Mouse (Mus musculus) CH12.LX (cell line): Measurements from ENCODE around the gene Afap1. TPM values are rescaled to one million over a fixed set of nuclear protein-coding genes. Genes with fewer than 3 reads are reported as not detected.

Experiments used
- DNase-seq: peaks from one replicate; pipeline ENCODE4 v3.0.0-alpha.2; 2013; ENCODE audit errors: extremely low read depth
- H3K27ac ChIP-seq: 2 replicates; pipeline ENCODE4 v1.5.1; 2012; ENCODE audit warnings: low read depth, mild to moderate bottlenecking, control low read depth, moderate library complexity; ENCODE audit not compliant: insufficient read depth
- H3K27me3 ChIP-seq: replicated peaks from 2 replicates; pipeline ENCODE3; 2012; ENCODE audit warnings: inconsistent platforms
- H3K36me3 ChIP-seq, 2 experiments: replicated peaks in 1 of 2; 2 replicates each; pipeline versions ENCODE3 to v1.6.1; 2012; ENCODE audit warnings: inconsistent platforms in 1 of 2, low read length in 1 of 2, mild to moderate bottlenecking in 1 of 2, mixed read lengths in 1 of 2, moderate library complexity in 1 of 2; ENCODE audit not compliant: control insufficient read depth in 1 of 2, insufficient read depth in 1 of 2
- H3K4me1 ChIP-seq, 2 experiments: 2 replicates each; pipeline ENCODE4 v1.6.1; 2012; ENCODE audit warnings: inconsistent platforms in 1 of 2, moderate library complexity in 1 of 2; ENCODE audit not compliant: insufficient read depth in 2 of 2, control insufficient read depth in 1 of 2
- H3K4me2 ChIP-seq: 2 replicates; pipeline ENCODE4 v1.6.1; 2012; ENCODE audit warnings: low read depth, mild to moderate bottlenecking, control low read depth; ENCODE audit not compliant: poor library complexity, insufficient read depth, severe bottlenecking
- H3K4me3 ChIP-seq, 3 experiments: fragments of 150-350 bp in 1 of 3; sonication (generic) in 1 of 3; replicated peaks in 1 of 3; 2 replicates each; pipeline versions ENCODE3 to v1.5.1; 2011 to 2012; ENCODE audit warnings: low read depth in 2 of 3, low read length in 2 of 3, mild to moderate bottlenecking in 2 of 3, moderate library complexity in 2 of 3, control low read depth in 1 of 3, improper control_type of control experiment in 1 of 3, inconsistent platforms in 1 of 3, mixed read lengths in 1 of 3; ENCODE audit not compliant: poor library complexity in 1 of 3
- H3K79me2 ChIP-seq: replicated peaks from 2 replicates; pipeline ENCODE4 v1.6.1; 2012; ENCODE audit warnings: mild to moderate bottlenecking, moderate library complexity; ENCODE audit not compliant: control insufficient read depth, poor library complexity, insufficient read depth, severe bottlenecking; ENCODE audit errors: extremely low read depth
- H3K9ac ChIP-seq: 2 replicates; pipeline ENCODE4 v1.6.1; 2012; ENCODE audit warnings: low read depth, mild to moderate bottlenecking, control low read depth, moderate library complexity; ENCODE audit not compliant: insufficient read depth
- H3K9me3 ChIP-seq: replicated peaks from 2 replicates; pipeline ENCODE3; 2012; ENCODE audit warnings: low read length, inconsistent platforms, mixed read lengths
- CHD1 ChIP-seq: IDR thresholded peaks from 2 replicates; pipeline ENCODE4 v1.6.1; 2012; ENCODE audit warnings: low read depth, low read length, improper control_type of control experiment, inconsistent platforms
- CHD2 ChIP-seq: IDR thresholded peaks from 2 replicates; pipeline ENCODE4 v1.6.1; 2011; ENCODE audit warnings: low read length, improper control_type of control experiment
- CTCF ChIP-seq, 2 experiments: IDR thresholded peaks in 1 of 2; conservative IDR thresholded peaks in 1 of 2; 2 replicates each; pipeline ENCODE4 v1.5.1; 2011 to 2012; ENCODE audit warnings: low read depth in 2 of 2, low read length in 2 of 2, improper control_type of control experiment in 1 of 2, inconsistent platforms in 1 of 2, mild to moderate bottlenecking in 1 of 2, moderate library complexity in 1 of 2
- E2F4 ChIP-seq: IDR thresholded peaks from 2 replicates; pipeline ENCODE4 v1.6.1; 2011; ENCODE audit warnings: low read depth, low read length, improper control_type of control experiment; ENCODE audit not compliant: insufficient replicate concordance
- EP300 ChIP-seq: IDR thresholded peaks from 2 replicates; pipeline ENCODE4 v1.6.1; 2011; ENCODE audit warnings: low read length, improper control_type of control experiment
- GABPA ChIP-seq: IDR thresholded peaks from 2 replicates; pipeline ENCODE4 v1.6.1; 2012; ENCODE audit warnings: low read depth, low read length, improper control_type of control experiment, inconsistent platforms; ENCODE audit not compliant: insufficient replicate concordance
- HCFC1 ChIP-seq: IDR thresholded peaks from 2 replicates; pipeline ENCODE4 v1.6.1; 2012; ENCODE audit warnings: low read depth, mild to moderate bottlenecking, inconsistent platforms, low read length, improper control_type of control experiment
- JUN ChIP-seq: IDR thresholded peaks from 2 replicates; pipeline ENCODE4 v1.6.1; 2011; ENCODE audit warnings: low read depth, mild to moderate bottlenecking, low read length, improper control_type of control experiment, moderate library complexity; ENCODE audit not compliant: insufficient read depth
- KAT2A ChIP-seq: IDR thresholded peaks from 2 replicates; pipeline ENCODE4 v1.6.1; 2012; ENCODE audit warnings: low read length, improper control_type of control experiment, inconsistent platforms; ENCODE audit not compliant: insufficient replicate concordance
- MEF2A ChIP-seq: IDR thresholded peaks from 2 replicates; pipeline ENCODE4 v1.6.1; 2014; ENCODE audit warnings: low read depth, mild to moderate bottlenecking, inconsistent platforms, low read length, improper control_type of control experiment, borderline replicate concordance
- MXI1 ChIP-seq: IDR thresholded peaks from 2 replicates; pipeline ENCODE4 v1.6.1; 2011; ENCODE audit warnings: mild to moderate bottlenecking, low read depth, low read length, improper control_type of control experiment
- NRF1 ChIP-seq: IDR thresholded peaks from 2 replicates; pipeline ENCODE4 v1.6.1; 2014; ENCODE audit warnings: low read depth, mild to moderate bottlenecking, inconsistent platforms, low read length, improper control_type of control experiment, moderate library complexity
- PAX5 ChIP-seq: IDR thresholded peaks from 2 replicates; pipeline ENCODE4 v1.6.1; 2012; ENCODE audit warnings: low read length, inconsistent platforms, mixed read lengths
- POLR2A ChIP-seq: IDR thresholded peaks from 2 replicates; pipeline ENCODE4 v1.6.1; 2011; ENCODE audit warnings: low read depth, mild to moderate bottlenecking, improper control_type of control experiment, low read length
- RAD21 ChIP-seq: IDR thresholded peaks from 2 replicates; pipeline ENCODE4 v1.6.1; 2011; ENCODE audit warnings: low read depth, mild to moderate bottlenecking, low read length, improper control_type of control experiment, moderate library complexity
- SIN3A ChIP-seq: IDR thresholded peaks from 2 replicates; pipeline ENCODE4 v1.6.1; 2012; ENCODE audit warnings: low read length, improper control_type of control experiment, inconsistent platforms
- SMC3 ChIP-seq: IDR thresholded peaks from 2 replicates; pipeline ENCODE4 v1.6.1; 2011; ENCODE audit warnings: low read depth, low read length, improper control_type of control experiment
- TBP ChIP-seq: conservative IDR thresholded peaks from 2 replicates; pipeline ENCODE4 v1.6.1; 2011; ENCODE audit warnings: low read depth, low read length, improper control_type of control experiment
- TCF12 ChIP-seq: IDR thresholded peaks from 2 replicates; pipeline ENCODE4 v1.6.1; 2014; ENCODE audit warnings: low read depth, mild to moderate bottlenecking, inconsistent platforms, low read length, improper control_type of control experiment
- ZC3H11A ChIP-seq: IDR thresholded peaks from 2 replicates; pipeline ENCODE4 v1.6.1; 2012; ENCODE audit warnings: low read depth, mild to moderate bottlenecking, inconsistent platforms, low read length, improper control_type of control experiment
- ZKSCAN1 ChIP-seq: IDR thresholded peaks from 2 replicates; pipeline ENCODE4 v1.6.1; 2012; ENCODE audit warnings: low read depth, inconsistent platforms, low read length, improper control_type of control experiment, borderline replicate concordance
- dilution Hi-C: fragments of 300-500 bp; cut with MboI; formaldehyde crosslinking; loops from 2 replicates; pipeline ENCODE4 v1.14.3; 2020; ENCODE audit warnings: low sequenced_read_pairs; ENCODE audit not compliant: extremely low pct_unique_long_range_greater_than_20kb, extremely low pct_ligation_motif_present
- in situ Hi-C: fragments of 300-500 bp; cut with MboI; formaldehyde crosslinking; loops from 3 replicates; pipeline ENCODE4 v1.14.3; 2019; ENCODE audit warnings: low sequenced_read_pairs, low pct_ligation_motif_present, low pct_unique_long_range_greater_than_20kb, mixed read lengths
- polyA plus RNA-seq: library from polyadenylated mRNA; unstranded; fragments of >175 nt; gene quantifications from 2 replicates; pipeline ENCODE4 v1.2.1, GENCODE M21; 2012; ENCODE audit warnings: low read depth; ENCODE audit not compliant: insufficient read length
- total RNA-seq, 2 experiments: library from RNA; depleted of rRNA; stranded (reverse); fragments of 300-350 nt in 1 of 2; fragments of >200 nt in 1 of 2; gene quantifications; 2 replicates each; pipeline ENCODE4 v1.2.3; 2012 to 2014

Gene Afap1
- total and polyA plus RNA-seq, 3 experiments, result 0.32 to 4.0 (median 0.86) TPM

DNA sequence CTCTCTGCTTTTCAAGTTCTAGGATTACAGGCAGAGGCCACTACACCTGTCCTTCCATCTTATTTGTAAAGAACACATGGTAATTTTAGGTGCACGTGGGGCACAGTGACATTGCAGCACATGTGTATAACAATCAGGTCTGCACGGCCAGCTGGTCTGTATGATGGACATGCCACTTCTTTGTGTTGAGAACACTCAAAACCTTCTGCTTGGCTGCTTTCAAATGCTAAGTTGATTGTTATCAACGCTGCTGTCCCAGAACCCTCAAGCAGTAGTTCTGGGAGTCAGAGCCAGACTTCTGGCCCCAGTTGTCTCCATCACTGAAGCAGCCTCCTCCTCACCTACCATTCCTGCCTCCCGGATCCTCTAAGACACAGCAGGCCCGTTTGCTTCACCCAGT is 23.5 kb downstream of the Afap1 start:
- no peak overlapping the region for H3K4me2 ChIP-seq
- H3K9me3 ChIP-seq, result no peaks in the 10 kb centered on the region
- H3K9ac ChIP-seq, result no peak overlapping the region
- H3K27ac ChIP-seq, result no peak overlapping the region
- dilution Hi-C loops, result no loop called here
- H3K36me3 ChIP-seq, result no peaks in the 10 kb centered on the region
- H3K27me3 ChIP-seq, result no peaks in the 10 kb centered on the region
- no peaks in the 10 kb centered on the region for H3K79me2 ChIP-seq
- TF ChIP-seq HCFC1 (no peak), SIN3A (no peak), MXI1 (no peak), NRF1 (no peak), ZKSCAN1 (no peak)
- TF ChIP-seq, all 38 proteins: peak for 0
- DNase-seq, result no peak
- in situ Hi-C loops, result no loop called here
- Histone ChIP-seq H3K4me1 (peaks cover 0 to 3% of the 10 kb centered on the region in 2 experiments; a peak in 1 of 4 replicates), H3K4me3 (no peak overlapping the region)

- no peak overlapping the region for H3K27ac ChIP-seq
- H3K9ac ChIP-seq, result no peak overlapping the region
- no peaks in the 10 kb centered on the region for H3K36me3 ChIP-seq
- no peak for DNase-seq
- H3K79me2 ChIP-seq, result no peaks in the 10 kb centered on the region
- TF ChIP-seq NRF1 (no peak), JUN (no peak), TBP (no peak), POLR2A (no peak), PAX5 (no peak), ZC3H11A (no peak), CHD2 (no peak)
- H3K4me1 ChIP-seq, result peaks cover 0 to 3% of the 10 kb centered on the region in 2 experiments; a peak in 1 of 4 replicates
- H3K9me3 ChIP-seq, result no peaks in the 10 kb centered on the region
- no peaks in the 10 kb centered on the region for H3K27me3 ChIP-seq
- H3K4me2 ChIP-seq, result no peak overlapping the region
- dilution Hi-C loops (no loop called here), in situ Hi-C loops (no loop called here)
- no peak overlapping the region for H3K4me3 ChIP-seq
Measured at GRCm38 (mm10) chr5:35918387-35918786, 25.3 kb downstream of the Afap1 start.

DNA sequence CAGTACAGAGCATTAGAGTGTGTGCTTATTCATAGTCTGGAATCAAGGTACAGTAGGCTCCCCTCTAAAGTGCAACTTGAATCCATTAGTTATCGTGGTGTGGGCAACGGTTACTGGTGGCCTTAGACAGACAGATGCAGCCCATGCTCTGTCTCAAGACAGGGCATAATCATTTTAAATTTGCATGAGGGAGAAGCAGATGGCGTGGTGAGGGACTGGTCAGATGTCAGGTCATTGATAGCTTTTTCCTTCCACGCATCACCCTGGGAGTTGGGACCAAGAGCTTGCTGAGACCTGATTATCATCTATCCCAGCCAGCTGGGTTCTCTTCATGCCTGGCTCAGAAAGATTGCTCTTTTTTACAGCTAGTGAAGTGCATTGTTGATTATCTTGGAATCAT is 27.0 kb downstream of the Afap1 start:
- Histone ChIP-seq H3K9ac (no peak overlapping the region), H3K4me3 (no peak overlapping the region), H3K27ac (no peak overlapping the region), H3K4me1 (peaks cover 0 to 3% of the 10 kb centered on the region in 2 experiments; a peak in 1 of 4 replicates), H3K36me3 (no peaks in the 10 kb centered on the region), H3K79me2 (no peaks in the 10 kb centered on the region), H3K4me2 (no peak overlapping the region), H3K27me3 (no peaks in the 10 kb centered on the region), H3K9me3 (no peaks in the 10 kb centered on the region)
- in situ Hi-C loops, result no loop called here
- DNase-seq, result no peak
- no peak for TF ChIP-seq JUN
- TF ChIP-seq NRF1, result no peak
- TF ChIP-seq CHD1, result no peak
- no peak for TF ChIP-seq MXI1
- TF ChIP-seq HCFC1, result no peak
- no peak for TF ChIP-seq MEF2A
- no peak for TF ChIP-seq E2F4
- no peak for TF ChIP-seq EP300
- no peak for TF ChIP-seq PAX5
- TF ChIP-seq CTCF (conservative IDR thresholded peaks at IDR 0.05 in 1 of 2, IDR thresholded peaks at IDR 0.05 in 1 of 2; ENCODE audit: low read depth in 2 of 2, low read length in 2 of 2), result no peak
- no peak for TF ChIP-seq RAD21
- TF ChIP-seq GABPA, result no peak
- no peak for TF ChIP-seq TBP
- no peak for TF ChIP-seq SMC3
- TF ChIP-seq KAT2A, result no peak
- TF ChIP-seq TCF12, result no peak
- dilution Hi-C loops, result no loop called here
